Mouse (Mus musculus) spleen, postnatal 0 days (tissue): ENCODE results near the gene Arfrp1. TPM values are rescaled to one million over a fixed set of nuclear protein-coding genes. Genes with fewer than 3 reads are reported as not detected.

ENCODE experiments used
- polyA plus RNA-seq: library from polyadenylated mRNA; unstranded; fragments of >200 nt; fragmentation: Nextera tagmentation; extraction: Ambion mirVana; gene quantifications from 2 replicates; pipeline ENCODE4 v1.2.1, GENCODE M21; 2015

Gene Arfrp1
- 28.7 and 34.8 TPM in 2 replicates for polyA plus RNA-seq

GRCm38 (mm10) chr2:181364860-181365596 is at the start of gene Arfrp1, which contains the start of gene Zgpat:
TSS of gene Arfrp1 (minus strand) at chr2:181365404.
TSS of gene Zgpat (plus strand) at chr2:181364928.

GRCm38 (mm10) chr2:181379778-181380177 is 14.6 kb upstream of the Arfrp1 start, which contains the start of gene Lime1:
TSS of gene Lime1 (plus strand) at chr2:181380078.

GRCm38 (mm10) chr2:181319248-181320102 is 45.7 kb downstream of the Arfrp1 start, which contains the start of gene Rtel1:
TSS of gene Rtel1 (plus strand) at chr2:181319739.

GRCm38 (mm10) chr2:181314080-181314810 is 51.0 kb downstream of the Arfrp1 start, which contains the start of gene Stmn3:
TSS of gene Stmn3 (minus strand) at chr2:181314500.

Other genes with a start within 250 kb of the Arfrp1 start
- 0.16 and 0.26 TPM in 2 replicates for gene Kcnq2, start 230.1 kb downstream of the Arfrp1 start, polyA plus RNA-seq
- gene Eef1a2, start 208.4 kb downstream of the Arfrp1 start, polyA plus RNA-seq: not detected in 2 replicates
- 102 and 117 TPM in 2 replicates for gene Ppdpf, start 178.2 kb downstream of the Arfrp1 start, polyA plus RNA-seq
- not detected in 2 replicates for gene Ptk6, start 162.6 kb downstream of the Arfrp1 start, polyA plus RNA-seq
- gene Srms, start 152.2 kb downstream of the Arfrp1 start, polyA plus RNA-seq: 0.19 and 0.25 TPM in 2 replicates
- gene Fndc11, start 145.4 kb downstream of the Arfrp1 start, polyA plus RNA-seq: 0.17 and 0.25 TPM in 2 replicates
- 2.2 and 2.5 TPM in 2 replicates for gene Helz2, start 123.4 kb downstream of the Arfrp1 start, polyA plus RNA-seq
- 9.0 and 10.2 TPM in 2 replicates for gene Gmeb2, start 77.4 kb downstream of the Arfrp1 start, polyA plus RNA-seq
- gene Stmn3, start 50.9 kb downstream of the Arfrp1 start, polyA plus RNA-seq: 0.11 TPM in 1 of 2 replicates, not detected in the other
- gene Rtel1, start 45.7 kb downstream of the Arfrp1 start, polyA plus RNA-seq: 23.6 and 26.4 TPM in 2 replicates
- gene Zgpat, start 476 bp downstream of the Arfrp1 start, polyA plus RNA-seq: 14.8 and 15.3 TPM in 2 replicates
- 9.8 and 12.2 TPM in 2 replicates for gene Lime1, start 14.7 kb upstream of the Arfrp1 start, polyA plus RNA-seq
- gene Zbtb46, start 94.0 kb upstream of the Arfrp1 start, polyA plus RNA-seq: 12.2 and 14.3 TPM in 2 replicates
- gene Abhd16b, start 127.8 kb upstream of the Arfrp1 start, polyA plus RNA-seq: not detected in 2 replicates
- 90.7 and 93.3 TPM in 2 replicates for gene Tpd52l2, start 131.7 kb upstream of the Arfrp1 start, polyA plus RNA-seq
- 33.9 and 40.6 TPM in 2 replicates for gene Dnajc5, start 155.1 kb upstream of the Arfrp1 start, polyA plus RNA-seq
- gene Uckl1, start 219.5 kb upstream of the Arfrp1 start, polyA plus RNA-seq: 32.3 and 39.7 TPM in 2 replicates
- gene Prpf6, start 226.5 kb upstream of the Arfrp1 start, polyA plus RNA-seq: 27.6 and 28.9 TPM in 2 replicates
- 11.9 and 15.4 TPM in 2 replicates for gene Zfp512b, start 227.4 kb upstream of the Arfrp1 start, polyA plus RNA-seq
- 2.8 and 4.7 TPM in 2 replicates for gene Samd10, start 233.8 kb upstream of the Arfrp1 start, polyA plus RNA-seq